Mouse (Mus musculus): ENCODE measurements around the gene Dennd4b. TPM values are rescaled to one million over a fixed set of nuclear protein-coding genes. Genes with fewer than 3 reads are reported as not detected.

Gene Dennd4b
- 3.0 and 3.4 TPM in 2 replicates for polyA plus RNA-seq (2016; fragmentation: Nextera tagmentation; extraction: Ambion mirVana)

DNA sequence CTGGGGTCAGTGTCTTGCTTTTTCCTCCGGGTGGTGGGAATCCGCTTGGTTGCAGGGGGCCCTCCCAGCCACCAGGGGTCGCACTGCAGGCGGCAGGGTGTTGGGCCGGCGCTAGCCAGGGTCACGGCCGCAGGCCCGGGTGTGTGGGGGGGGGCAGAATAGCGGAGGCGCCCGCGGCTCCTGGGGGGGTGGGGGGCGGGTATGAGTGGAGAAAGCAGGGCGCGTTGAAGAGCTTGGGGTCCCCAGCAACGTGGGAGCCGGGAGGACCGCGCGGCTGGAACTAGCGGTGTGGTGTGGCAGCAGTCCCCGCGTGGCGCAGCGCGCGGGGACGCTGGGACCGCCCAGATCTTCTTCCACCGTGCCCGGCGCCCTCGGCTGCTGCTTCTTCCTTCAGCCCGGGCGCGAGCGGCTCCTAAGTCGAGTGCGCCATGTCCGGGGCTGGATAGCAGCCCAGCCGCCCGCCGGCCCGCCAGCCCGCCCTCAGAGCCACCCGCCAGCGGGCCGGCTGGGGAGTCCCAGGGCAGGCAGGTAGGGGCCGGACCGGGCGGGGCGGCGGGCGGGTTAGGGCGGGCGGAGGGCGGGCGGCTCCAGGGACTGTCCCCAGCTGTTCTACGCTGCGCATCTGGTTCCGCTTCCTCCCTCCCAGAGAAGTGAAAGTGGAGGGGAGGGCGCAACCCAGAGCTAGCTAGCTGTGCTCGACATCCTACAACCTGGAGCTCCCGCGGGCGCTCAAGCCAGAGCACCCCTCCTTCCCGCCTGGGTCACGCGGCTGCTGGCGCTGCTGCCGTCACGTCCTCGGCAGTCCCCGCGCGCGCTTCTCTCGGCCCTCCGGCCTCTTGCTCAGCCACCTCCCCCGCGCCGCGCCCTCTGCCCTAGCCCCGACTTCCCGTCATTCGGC lies at the start of gene Dennd4b:
Gene Dennd4b (plus strand): TSS at position 152 of the 898 bp plus-strand sequence.
- ATAC-seq: peak; percentile 91
- Histone ChIP-seq H3K9me3 (replicated peaks) (no peaks in the 10 kb centered on the region), H3K4me2 (peak within 1 kb of the TSS; percentile 96)

DNA sequence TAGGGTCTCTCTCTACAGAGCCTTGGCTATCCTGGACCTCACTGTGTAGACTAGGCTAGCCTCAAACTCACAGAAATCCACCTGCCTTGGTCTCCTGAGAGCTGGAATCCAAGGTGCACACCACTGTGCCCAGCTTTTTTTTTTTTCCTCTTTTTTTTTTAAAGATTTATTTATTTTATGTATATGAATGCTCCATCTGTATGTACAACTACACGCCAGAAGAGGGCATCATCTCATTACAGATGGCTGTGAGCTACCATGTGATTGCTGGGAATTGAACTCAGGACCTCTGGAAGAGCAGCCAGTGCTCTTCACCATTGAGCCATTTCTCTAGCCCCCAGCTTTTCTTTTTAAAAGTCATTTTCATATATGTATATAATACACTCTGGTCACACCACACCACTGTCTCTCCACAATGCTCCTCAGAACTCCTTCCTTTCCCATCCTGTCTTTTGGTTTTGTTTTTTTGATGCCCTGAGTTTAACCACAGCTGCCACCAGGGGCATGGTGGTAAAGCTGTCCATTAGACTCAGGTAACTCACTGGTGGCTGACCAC lies 49.1 kb upstream of the Dennd4b start:
- H3K36me3 ChIP-seq: peaks cover 20% of the 10 kb centered on the region
- 26% methylated on average over 1 of the region's 1 CpGs for WGBS (ENCODE audit: insufficient replicate concordance)
- H3K4me1 ChIP-seq: peaks cover 41% of the 10 kb centered on the region
- 0 out of 2 replicates have a peak, but pooled peaks cover 7% of the 10 kb centered on the region for H3K27me3 ChIP-seq (replicated peaks)
- no peak for ATAC-seq
- no peak overlapping the region for H3K9ac ChIP-seq
- no peaks in the 10 kb centered on the region for H3K9me3 ChIP-seq (replicated peaks)
- H3K4me2 ChIP-seq: no peak overlapping the region
- H3K27ac ChIP-seq: no peak overlapping the region
- H3K4me3 ChIP-seq: no peak overlapping the region

More for the DNA sequence above, at the start of gene Dennd4b:
- Histone ChIP-seq H3K4me3 (peak within 1 kb of the TSS; percentile 91), H3K9ac (peak within 1 kb of the TSS; percentile 86), H3K27ac (peak within 1 kb of the TSS; percentile 94), H3K36me3 (peaks cover 56% of the 10 kb centered on the region), H3K4me1 (peaks cover 47% of the 10 kb centered on the region), H3K27me3 (replicated peaks) (no peaks in the 10 kb centered on the region)
- 2% methylated on average over 87 of the region's 87 CpGs for WGBS (ENCODE audit: insufficient replicate concordance)

DNA sequence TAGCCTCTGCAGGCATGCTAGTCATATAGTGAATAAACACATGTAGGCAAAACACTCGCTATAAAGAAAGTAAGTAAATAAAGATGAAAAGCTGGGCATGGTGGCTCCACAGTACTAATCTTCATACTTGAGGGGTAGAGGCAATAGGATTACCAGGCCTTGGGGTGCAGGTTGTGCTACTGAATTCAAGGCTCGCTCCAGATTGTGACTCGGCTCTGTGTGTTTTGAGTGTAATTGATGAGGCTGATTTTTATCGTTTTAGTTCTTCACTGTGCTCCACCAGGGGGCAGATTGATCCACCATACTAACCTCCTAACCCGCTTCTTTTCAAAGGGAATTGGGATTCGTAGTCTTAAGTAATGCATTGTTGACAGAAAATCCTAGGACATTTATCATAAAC lies 44.9 kb upstream of the Dennd4b start:
- peaks cover 8% of the 10 kb centered on the region for H3K36me3 ChIP-seq
- peak; percentile 45; the same call in 1 of the 2 replicates for ATAC-seq
- H3K9ac ChIP-seq: peak overlapping the region; percentile 68
- H3K4me3 ChIP-seq: peak overlapping the region; percentile 58
- H3K4me2 ChIP-seq: peak overlapping the region; percentile 80
- 16% methylated on average over 6 of the region's 6 CpGs for WGBS (ENCODE audit: insufficient replicate concordance)
- H3K4me1 ChIP-seq: peaks cover 38% of the 10 kb centered on the region
- H3K27ac ChIP-seq: peak overlapping the region; percentile 57; the same call in 1 of the 2 replicates
- no peaks in the 10 kb centered on the region for H3K9me3 ChIP-seq (replicated peaks)
- 0 out of 2 replicates have a peak, but pooled peaks cover 7% of the 10 kb centered on the region for H3K27me3 ChIP-seq (replicated peaks)

DNA sequence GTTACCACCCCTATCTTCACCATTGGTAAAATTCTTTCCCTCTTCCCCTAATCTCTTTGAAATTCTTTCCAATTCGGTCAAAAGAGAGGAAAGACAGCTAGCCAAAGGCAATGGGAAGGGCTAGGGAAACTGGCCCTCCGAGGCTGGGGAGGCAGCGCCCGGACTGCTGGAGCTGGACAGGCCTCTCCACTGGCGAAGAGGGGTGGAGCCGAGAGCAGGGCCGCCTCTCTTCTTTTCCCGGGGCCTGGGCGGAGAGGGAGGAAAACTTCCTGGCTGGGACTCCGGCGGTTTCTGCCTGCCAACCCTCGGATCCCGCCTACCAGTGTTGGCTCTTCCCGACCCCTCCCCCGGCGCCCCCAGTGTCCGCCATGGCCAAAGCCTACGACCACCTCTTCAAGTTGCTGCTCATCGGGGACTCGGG lies 44.4 kb upstream of the Dennd4b start:
- no peaks in the 10 kb centered on the region for H3K9me3 ChIP-seq (replicated peaks)
- 0 out of 2 replicates have a peak, but pooled peaks cover 9% of the 10 kb centered on the region for H3K27me3 ChIP-seq (replicated peaks)
- WGBS (ENCODE audit: insufficient replicate concordance): 1% methylated on average over 20 of the region's 20 CpGs
- peak overlapping the region; percentile 68 for H3K9ac ChIP-seq
- ATAC-seq: peak; percentile 71
- H3K27ac ChIP-seq: peak overlapping the region; percentile 57; the same call in 1 of the 2 replicates
- peaks cover 37% of the 10 kb centered on the region for H3K4me1 ChIP-seq
- peak overlapping the region; percentile 58 for H3K4me3 ChIP-seq
- peak overlapping the region; percentile 80 for H3K4me2 ChIP-seq
- peaks cover 13% of the 10 kb centered on the region for H3K36me3 ChIP-seq

DNA sequence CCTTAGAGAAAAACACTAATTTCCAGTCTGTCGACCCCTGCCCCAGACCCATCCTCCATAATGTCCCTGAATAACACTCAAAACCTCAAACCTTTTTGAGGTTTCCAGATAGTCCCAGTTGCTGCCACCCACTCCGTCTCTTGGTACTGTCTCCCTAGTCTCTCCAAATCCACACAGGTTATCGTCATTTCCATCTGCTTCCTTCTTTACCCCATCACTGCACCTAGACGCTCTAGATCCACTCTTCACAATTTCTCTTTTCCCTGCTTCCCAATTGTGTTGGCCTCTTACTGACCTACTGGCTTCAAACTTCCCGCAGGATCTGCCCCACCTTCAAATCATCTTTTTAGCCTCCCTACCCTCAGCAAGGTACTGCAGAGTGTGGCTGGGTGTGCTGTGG lies 43.9 kb upstream of the Dennd4b start:
- H3K4me1 ChIP-seq: peaks cover 37% of the 10 kb centered on the region
- H3K4me3 ChIP-seq: peak overlapping the region; percentile 58
- H3K27me3 ChIP-seq (replicated peaks): 0 out of 2 replicates have a peak, but pooled peaks cover 14% of the 10 kb centered on the region
- WGBS (ENCODE audit: insufficient replicate concordance): 9% methylated on average over 5 of the region's 5 CpGs
- peak overlapping the region; percentile 33; the same call in 1 of the 2 replicates for H3K27ac ChIP-seq
- H3K9ac ChIP-seq: peak overlapping the region; percentile 68
- H3K9me3 ChIP-seq (replicated peaks): no peaks in the 10 kb centered on the region
- ATAC-seq: no peak
- H3K36me3 ChIP-seq: peaks cover 15% of the 10 kb centered on the region
- H3K4me2 ChIP-seq: peak overlapping the region; percentile 80

DNA sequence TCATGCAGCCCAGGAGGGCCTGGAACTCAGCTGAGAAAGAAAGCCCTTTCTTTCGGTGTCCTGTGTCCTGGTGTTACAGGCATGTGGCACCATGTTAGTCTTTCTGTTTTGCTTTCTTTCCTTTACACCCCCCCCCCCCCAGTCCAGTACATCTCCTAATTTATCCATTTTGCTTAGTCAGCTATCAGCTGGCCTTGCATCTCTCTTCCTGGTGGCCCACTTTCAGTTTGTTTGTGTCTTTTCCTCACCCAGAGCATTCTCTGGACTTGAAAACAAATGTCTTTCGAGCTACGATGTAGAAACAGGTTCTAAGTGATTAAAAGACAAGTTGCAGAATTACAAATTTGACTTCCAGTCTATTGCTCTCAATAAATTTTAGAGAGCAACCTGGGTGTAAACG lies 42.5 kb upstream of the Dennd4b start:
- H3K4me2 ChIP-seq: peak overlapping the region; percentile 80; the same call in 1 of the 2 replicates

DNA sequence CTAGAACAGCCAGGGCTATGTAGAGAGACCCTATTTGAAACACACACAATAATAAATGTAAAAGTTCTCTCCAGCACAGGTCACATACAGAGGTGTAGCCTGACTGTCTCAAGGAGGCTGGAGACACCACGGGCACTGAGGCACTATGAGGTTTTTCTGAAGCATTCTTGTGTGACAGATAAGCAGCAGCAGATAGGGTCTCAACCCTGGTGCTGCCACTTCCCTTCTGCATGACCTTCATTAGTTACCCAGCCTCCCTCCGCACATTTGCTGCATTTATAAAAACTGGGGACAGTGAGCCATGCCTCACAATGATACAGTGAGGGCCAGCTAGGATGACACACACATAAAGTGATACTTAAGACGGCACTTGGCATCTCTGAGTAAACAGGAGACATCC lies 42.0 kb upstream of the Dennd4b start:
- Histone ChIP-seq H3K36me3 (peaks cover 15% of the 10 kb centered on the region), H3K4me1 (peaks cover 37% of the 10 kb centered on the region), H3K4me2 (no peak overlapping the region), H3K4me3 (no peak overlapping the region), H3K9ac (no peak overlapping the region), H3K27ac (no peak overlapping the region), H3K9me3 (replicated peaks) (no peaks in the 10 kb centered on the region), H3K27me3 (replicated peaks) (0 out of 2 replicates have a peak, but pooled peaks cover 13% of the 10 kb centered on the region)
- no peak for ATAC-seq
- WGBS (ENCODE audit: insufficient replicate concordance): 31% methylated on average over 3 of the region's 3 CpGs

More for the DNA sequence above, 42.5 kb upstream of the Dennd4b start:
- Histone ChIP-seq H3K9me3 (replicated peaks) (no peaks in the 10 kb centered on the region), H3K36me3 (peaks cover 15% of the 10 kb centered on the region), H3K27ac (no peak overlapping the region), H3K9ac (no peak overlapping the region), H3K27me3 (replicated peaks) (0 out of 2 replicates have a peak, but pooled peaks cover 14% of the 10 kb centered on the region), H3K4me1 (peaks cover 37% of the 10 kb centered on the region), H3K4me3 (no peak overlapping the region)
- 72% methylated on average over 4 of the region's 4 CpGs for WGBS (ENCODE audit: insufficient replicate concordance)
- no peak for ATAC-seq

DNA sequence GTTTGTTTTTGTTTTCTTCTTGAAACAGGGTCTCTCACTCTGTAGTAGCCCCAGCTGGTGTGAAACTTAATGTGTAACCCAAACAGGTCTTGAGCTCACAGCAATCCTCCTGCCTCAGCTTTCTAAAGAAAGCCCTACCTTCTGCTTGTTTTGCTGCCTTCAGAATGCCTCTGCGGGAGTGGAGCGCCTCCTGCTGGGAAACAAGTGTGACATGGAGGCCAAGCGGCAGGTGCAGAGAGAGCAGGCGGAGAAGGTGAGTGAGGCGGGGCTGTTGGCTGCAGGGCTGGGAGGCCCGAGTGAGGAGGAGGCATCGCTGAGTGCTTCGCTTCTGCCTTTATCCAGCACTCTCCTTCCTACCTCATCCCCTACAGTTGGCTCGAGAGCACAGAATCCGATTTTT lies 40.7 kb upstream of the Dennd4b start:
- H3K36me3 ChIP-seq: peaks cover 15% of the 10 kb centered on the region
- WGBS (ENCODE audit: insufficient replicate concordance): 76% methylated on average over 10 of the region's 10 CpGs

DNA sequence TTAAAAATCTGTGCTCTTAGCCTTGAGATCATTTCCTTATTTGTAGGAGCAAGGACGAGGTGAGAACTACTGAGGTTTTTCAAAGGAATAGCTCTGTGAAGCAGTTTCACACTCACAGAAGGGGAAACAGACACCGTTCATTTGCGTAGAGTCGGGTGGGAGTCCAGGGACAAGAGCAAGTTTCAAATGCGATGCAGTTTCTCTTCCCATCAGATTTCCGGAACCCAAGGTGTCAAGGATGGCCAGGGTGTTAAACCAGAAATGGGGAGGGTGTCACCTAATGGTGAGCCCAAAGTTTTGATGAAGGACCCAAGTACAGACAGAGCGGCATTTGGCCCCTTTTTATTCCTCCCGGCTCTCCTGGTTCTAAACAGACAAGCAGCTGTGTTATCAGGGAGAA lies 33.9 kb upstream of the Dennd4b start:
- Histone ChIP-seq H3K36me3 (peaks cover 33% of the 10 kb centered on the region), H3K4me3 (peak overlapping the region; percentile 83), H3K9ac (peak overlapping the region; percentile 84), H3K9me3 (replicated peaks) (0 out of 2 replicates have a peak, but pooled peaks cover 3% of the 10 kb centered on the region), H3K4me1 (peaks cover 18% of the 10 kb centered on the region), H3K27ac (peak overlapping the region; percentile 88; the same call in 1 of the 2 replicates), H3K27me3 (replicated peaks) (no peaks in the 10 kb centered on the region), H3K4me2 (peak overlapping the region; percentile 88)
- no peak for ATAC-seq
- 10% methylated on average over 8 of the region's 8 CpGs for WGBS (ENCODE audit: insufficient replicate concordance)

More for the DNA sequence above, 40.7 kb upstream of the Dennd4b start:
- Histone ChIP-seq H3K4me1 (peaks cover 37% of the 10 kb centered on the region), H3K4me2 (no peak overlapping the region), H3K27ac (no peak overlapping the region), H3K4me3 (no peak overlapping the region), H3K9ac (no peak overlapping the region), H3K27me3 (replicated peaks) (0 out of 2 replicates have a peak, but pooled peaks cover 7% of the 10 kb centered on the region), H3K9me3 (replicated peaks) (0 out of 2 replicates have a peak, but pooled peaks cover 3% of the 10 kb centered on the region)
- ATAC-seq: no peak

DNA sequence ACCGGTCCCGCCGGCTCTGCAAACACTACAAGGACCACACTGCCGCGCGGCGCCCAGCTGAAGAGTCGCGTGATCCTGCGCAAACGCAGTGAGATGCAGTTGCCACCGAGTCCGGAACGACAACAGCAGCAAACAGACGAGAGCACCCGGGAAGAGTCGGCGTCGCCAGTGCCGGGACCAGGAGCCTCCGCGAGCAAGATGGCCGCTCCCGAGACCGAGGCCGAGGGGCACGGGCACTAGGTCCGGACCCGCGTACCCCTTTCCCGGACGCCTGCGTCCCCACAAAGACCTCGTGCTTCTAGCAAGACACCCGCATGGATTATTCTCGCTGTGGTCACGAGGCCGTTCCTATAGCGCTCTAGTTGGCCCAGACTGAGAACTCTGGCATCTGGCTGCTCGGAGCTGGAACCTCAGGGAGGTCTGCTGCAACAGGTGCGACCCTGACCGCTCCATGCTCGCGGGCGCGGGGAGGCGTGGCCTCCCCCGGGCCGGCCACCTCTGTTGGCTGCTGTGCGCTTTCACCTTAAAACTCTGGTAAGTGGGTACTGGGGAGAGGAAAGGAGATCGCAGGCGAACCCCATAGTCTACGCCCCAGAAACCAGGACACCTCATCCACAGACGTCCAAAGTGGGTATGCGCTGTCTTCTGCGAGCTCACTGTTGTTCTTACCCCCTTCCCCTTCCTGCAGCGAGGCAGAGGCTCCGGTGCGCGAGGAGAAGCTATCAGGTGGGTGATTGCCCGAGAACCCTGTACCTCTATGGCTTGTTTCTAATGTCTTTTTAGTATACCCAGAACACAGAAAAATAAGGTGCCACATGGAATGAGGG lies 33.3 kb upstream of the Dennd4b start, which contains the start of gene Jtb:
Gene Jtb (plus strand): TSS at position 91 of the 827 bp plus-strand sequence.
- Histone ChIP-seq H3K27ac (peak within 1 kb of the TSS; percentile 88), H3K9ac (peak within 1 kb of the TSS; percentile 84), H3K4me2 (peak within 1 kb of the TSS; percentile 88), H3K36me3 (peaks cover 39% of the 10 kb centered on the region), H3K9me3 (replicated peaks) (0 out of 2 replicates have a peak, but pooled peaks cover 3% of the 10 kb centered on the region), H3K4me1 (peaks cover 18% of the 10 kb centered on the region), H3K27me3 (replicated peaks) (no peaks in the 10 kb centered on the region), H3K4me3 (peak within 1 kb of the TSS; percentile 83)
- ATAC-seq: peak; percentile 95
- under 1% methylated on average over 61 of the region's 61 CpGs for WGBS (ENCODE audit: insufficient replicate concordance)

DNA sequence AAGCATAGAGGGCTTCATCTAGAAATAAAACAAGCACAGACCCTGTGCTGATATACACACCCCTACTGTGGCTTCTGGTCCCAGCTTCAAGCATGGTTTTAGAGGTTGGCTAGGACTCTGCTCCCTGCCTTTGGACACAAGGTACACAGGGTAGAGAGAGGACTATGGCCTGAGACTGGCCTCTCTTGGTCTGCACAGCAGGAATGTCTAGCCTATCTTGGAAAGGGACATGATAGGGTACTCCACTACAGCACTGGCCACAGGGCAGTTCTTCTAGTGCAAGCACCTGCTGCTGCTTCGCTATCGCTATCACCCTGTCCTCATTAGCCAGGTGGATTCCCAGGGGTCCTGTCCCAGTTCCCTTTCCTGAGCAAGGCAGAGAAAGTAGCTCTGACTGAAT lies 23.7 kb upstream of the Dennd4b start:
- 82% methylated on average over 2 of the region's 2 CpGs for WGBS (ENCODE audit: insufficient replicate concordance)
- Histone ChIP-seq H3K4me2 (no peak overlapping the region), H3K9ac (no peak overlapping the region), H3K9me3 (replicated peaks) (no peaks in the 10 kb centered on the region), H3K4me3 (no peak overlapping the region), H3K36me3 (peaks cover 7% of the 10 kb centered on the region), H3K4me1 (peaks cover 35% of the 10 kb centered on the region), H3K27me3 (replicated peaks) (no peaks in the 10 kb centered on the region), H3K27ac (no peak overlapping the region)
- no peak for ATAC-seq
